Mouse (Mus musculus): ENCODE measurements around the gene Igflr1. TPM values are rescaled to one million over a fixed set of nuclear protein-coding genes. Genes with fewer than 3 reads are reported as not detected.

The Igflr1 gene
- polyA plus RNA-seq, 1 experiment from 2014 or later, result not detected

DNA sequence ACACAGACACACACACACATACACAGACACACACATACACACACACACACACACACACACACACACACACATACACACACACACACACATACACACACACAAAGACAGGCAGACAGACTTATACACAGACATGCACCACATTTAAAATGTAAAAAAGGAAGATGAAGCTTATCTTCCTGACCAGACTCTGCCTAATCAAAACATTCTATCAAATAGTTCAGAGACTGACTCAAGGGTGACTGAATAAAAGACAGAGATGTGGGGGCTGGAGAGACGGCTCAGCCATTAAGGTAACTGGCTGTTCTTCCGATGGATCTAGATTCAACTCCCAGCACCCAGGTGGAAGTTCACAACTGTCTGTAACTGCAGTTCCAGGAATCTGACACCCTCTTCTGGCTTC is 20.9 kb upstream of the Igflr1 start:
- Histone ChIP-seq H3K4me3 (ENCODE audit: inconsistent target) (no peak overlapping the region), H3K27ac (no peak overlapping the region), H3K79me2 (ENCODE audit: inconsistent target) (no peaks in the 10 kb centered on the region), H3K36me3 (ENCODE audit: inconsistent target) (no peaks in the 10 kb centered on the region; the same call in 1 of the 2 replicates)
- 96% methylated on average over 2 of the region's 2 CpGs for whole genome bisulfite sequencing (ENCODE audit: missing documents)

DNA sequence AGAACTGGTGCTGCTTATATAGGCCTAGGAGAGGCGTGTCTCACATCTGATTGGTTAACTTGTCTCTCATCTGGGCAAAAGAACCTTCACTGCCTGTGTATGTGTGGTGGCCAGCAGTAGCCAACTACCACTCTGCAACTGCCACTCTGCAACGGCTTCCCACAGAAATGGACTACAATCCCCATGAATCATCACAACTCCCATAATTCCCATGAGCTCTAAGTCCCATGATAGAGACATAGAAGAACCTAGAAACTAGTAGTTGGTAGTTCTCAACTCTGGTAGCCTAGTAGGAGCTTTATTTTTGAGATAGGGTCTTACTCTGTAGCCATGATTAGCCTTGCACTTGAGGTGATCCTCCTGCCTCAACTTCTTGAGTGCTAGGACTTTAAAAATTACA is 15.3 kb upstream of the Igflr1 start:
- WGBS (ENCODE audit: missing documents), result 92% methylated on average over 1 of the region's 2 CpGs
- Histone ChIP-seq H3K36me3 (ENCODE audit: inconsistent target) (peaks cover 4% of the 10 kb centered on the region; the same call in 1 of the 2 replicates), H3K27ac (no peak overlapping the region), H3K79me2 (ENCODE audit: inconsistent target) (no peaks in the 10 kb centered on the region), H3K4me3 (ENCODE audit: inconsistent target) (no peak overlapping the region)

DNA sequence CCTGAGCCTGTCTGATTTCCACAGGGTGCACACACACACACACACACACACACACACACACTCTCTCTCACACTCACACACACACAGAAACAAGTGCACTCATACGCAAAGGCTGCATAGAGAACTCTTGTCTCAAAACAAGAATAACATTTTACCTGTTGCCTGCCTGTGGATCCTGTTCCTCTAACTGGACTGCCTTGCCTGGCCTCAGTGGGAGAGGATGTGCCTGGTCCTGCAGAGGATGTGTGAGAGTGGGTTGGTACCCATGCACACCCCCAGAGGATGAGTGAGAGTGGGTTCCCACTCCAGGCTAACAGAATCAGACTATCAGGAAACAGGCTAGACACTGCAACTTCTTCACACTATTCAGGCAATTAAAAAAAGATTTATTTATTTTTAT is 14.6 kb upstream of the Igflr1 start:
- no peaks in the 10 kb centered on the region for H3K79me2 ChIP-seq (ENCODE audit: inconsistent target)
- peaks cover 11% of the 10 kb centered on the region; the same call in 1 of the 2 replicates for H3K36me3 ChIP-seq (ENCODE audit: inconsistent target)
- no peak overlapping the region for H3K27ac ChIP-seq
- no peak overlapping the region for H3K4me3 ChIP-seq (ENCODE audit: inconsistent target)
- 91% methylated on average over 1 of the region's 1 CpGs for WGBS (ENCODE audit: missing documents)

DNA sequence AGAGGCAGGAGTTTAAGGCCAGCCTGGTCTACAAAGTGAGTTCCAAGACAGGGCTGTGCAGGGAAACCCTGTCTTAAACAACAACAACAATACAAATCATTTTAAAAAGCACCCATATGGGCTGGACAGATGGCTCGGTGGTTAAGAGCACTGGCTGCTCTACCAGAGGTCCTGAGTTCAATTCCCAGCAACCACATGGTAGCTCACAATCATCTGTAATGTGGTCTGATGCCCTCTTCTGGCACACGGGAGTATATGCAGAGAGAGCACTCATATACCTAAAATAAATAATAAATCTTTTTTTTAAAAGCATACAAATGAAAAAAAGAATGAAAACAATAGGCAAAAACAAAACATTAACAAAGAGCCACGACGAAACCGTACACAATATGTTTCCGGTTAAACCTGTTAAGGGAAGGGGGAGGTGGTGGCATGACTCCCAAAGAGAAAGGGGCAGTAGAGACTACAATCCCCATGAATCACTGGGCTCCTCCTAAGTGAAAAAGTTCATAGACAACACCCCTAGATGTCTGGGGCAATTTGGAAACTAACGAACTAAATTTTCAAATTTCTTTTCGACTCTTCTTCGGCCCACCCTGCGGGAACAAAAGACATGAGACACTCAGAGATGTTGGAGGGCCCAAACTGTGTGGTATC is 13.7 kb upstream of the Igflr1 start:
- WGBS (ENCODE audit: missing documents), result 3% methylated on average over 8 of the region's 10 CpGs
- peak overlapping the region; percentile 82 for H3K4me3 ChIP-seq (ENCODE audit: inconsistent target)
- H3K79me2 ChIP-seq (ENCODE audit: inconsistent target), result no peaks in the 10 kb centered on the region
- H3K27ac ChIP-seq, result peak overlapping the region; percentile 90
- H3K36me3 ChIP-seq (ENCODE audit: inconsistent target), result peaks cover 19% of the 10 kb centered on the region; the same call in 1 of the 2 replicates

DNA sequence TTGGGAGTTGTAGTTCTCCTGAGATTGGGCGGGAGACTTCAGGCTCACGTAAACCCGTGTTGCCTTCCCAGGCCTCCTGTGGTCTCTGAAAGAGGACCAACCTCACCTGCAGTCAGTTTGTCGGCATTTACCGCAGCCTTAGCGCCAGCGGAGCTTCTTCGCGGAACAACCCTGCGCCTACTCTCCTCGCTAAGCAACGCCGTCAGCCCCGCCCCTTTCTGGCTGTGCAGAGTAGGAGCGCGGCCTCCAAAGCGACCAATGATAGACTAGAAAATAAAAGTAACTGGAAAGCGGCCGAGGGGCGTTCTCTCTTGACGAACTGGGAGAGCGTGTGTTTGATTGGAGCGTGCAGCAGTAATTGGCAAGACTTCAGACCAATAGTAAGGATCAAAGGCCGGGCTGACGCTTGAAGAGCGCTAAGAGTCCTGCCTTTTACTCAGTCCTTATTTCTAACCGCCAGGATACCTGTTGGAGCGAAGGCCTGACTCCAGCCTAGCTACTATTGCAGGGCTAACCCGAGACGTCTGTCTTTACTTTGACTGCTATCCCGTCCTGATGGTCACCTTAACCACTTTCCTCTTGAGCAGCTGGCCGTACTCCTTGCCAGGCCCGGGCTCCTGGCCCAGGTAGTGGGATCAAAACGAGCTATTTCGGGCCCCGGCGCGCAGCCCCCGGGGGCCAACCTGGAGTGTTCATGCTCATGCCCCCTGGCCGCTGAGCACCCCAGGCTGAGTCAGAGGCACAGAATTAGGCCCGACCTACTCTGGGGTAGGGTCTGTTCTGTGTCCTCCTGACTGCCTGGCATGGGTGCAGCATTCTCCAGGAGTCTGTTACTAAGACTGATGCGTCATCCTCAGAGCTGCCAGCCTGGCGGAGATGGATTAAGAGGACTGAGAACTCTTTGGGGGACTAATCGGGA is 12.9 kb upstream of the Igflr1 start, which contains the start of the genes Hspb6 and Proser3:
Gene Hspb6 (plus strand): TSS at position 77 of the 919 bp plus-strand sequence.
Gene Proser3 (minus strand): TSS at position 198 of the 919 bp plus-strand sequence.
- Histone ChIP-seq H3K36me3 (ENCODE audit: inconsistent target) (peaks cover 27% of the 10 kb centered on the region; the same call in 1 of the 2 replicates), H3K27ac (peak within 1 kb of the TSS; percentile 90), H3K4me3 (ENCODE audit: inconsistent target) (peak within 1 kb of the TSS; percentile 82), H3K79me2 (ENCODE audit: inconsistent target) (no peaks in the 10 kb centered on the region)
- WGBS (ENCODE audit: missing documents), result 1% methylated on average over 44 of the region's 44 CpGs

DNA sequence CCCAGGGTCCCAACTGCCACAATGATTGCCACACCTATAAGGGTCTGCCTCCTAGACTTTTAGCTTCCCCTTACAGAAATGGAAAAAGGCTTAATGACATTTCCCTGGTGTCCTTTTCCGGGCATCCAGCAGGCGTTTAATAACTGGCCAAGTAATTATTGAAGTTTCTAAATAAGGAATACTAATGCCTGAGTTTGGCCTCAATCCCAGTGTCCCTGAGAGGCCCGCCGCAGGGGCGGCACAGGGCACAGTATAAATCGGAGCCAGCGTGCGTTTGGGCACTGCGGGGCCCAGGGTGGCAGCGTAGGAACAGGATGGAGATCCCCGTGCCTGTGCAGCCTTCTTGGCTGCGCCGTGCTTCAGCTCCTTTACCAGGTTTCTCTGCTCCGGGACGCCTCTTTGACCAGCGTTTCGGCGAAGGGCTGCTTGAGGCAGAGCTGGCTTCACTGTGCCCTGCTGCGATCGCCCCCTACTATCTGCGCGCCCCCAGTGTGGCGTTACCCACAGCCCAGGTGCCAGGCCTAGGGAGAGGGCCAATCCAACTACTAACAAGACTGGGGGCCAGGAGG is 12.1 kb upstream of the Igflr1 start:
- H3K27ac ChIP-seq, result peak overlapping the region; percentile 90
- WGBS (ENCODE audit: missing documents), result 2% methylated on average over 23 of the region's 23 CpGs
- peaks cover 29% of the 10 kb centered on the region; the same call in 1 of the 2 replicates for H3K36me3 ChIP-seq (ENCODE audit: inconsistent target)
- peaks cover 5% of the 10 kb centered on the region for H3K79me2 ChIP-seq (ENCODE audit: inconsistent target)
- H3K4me3 ChIP-seq (ENCODE audit: inconsistent target), result peak overlapping the region; percentile 82

DNA sequence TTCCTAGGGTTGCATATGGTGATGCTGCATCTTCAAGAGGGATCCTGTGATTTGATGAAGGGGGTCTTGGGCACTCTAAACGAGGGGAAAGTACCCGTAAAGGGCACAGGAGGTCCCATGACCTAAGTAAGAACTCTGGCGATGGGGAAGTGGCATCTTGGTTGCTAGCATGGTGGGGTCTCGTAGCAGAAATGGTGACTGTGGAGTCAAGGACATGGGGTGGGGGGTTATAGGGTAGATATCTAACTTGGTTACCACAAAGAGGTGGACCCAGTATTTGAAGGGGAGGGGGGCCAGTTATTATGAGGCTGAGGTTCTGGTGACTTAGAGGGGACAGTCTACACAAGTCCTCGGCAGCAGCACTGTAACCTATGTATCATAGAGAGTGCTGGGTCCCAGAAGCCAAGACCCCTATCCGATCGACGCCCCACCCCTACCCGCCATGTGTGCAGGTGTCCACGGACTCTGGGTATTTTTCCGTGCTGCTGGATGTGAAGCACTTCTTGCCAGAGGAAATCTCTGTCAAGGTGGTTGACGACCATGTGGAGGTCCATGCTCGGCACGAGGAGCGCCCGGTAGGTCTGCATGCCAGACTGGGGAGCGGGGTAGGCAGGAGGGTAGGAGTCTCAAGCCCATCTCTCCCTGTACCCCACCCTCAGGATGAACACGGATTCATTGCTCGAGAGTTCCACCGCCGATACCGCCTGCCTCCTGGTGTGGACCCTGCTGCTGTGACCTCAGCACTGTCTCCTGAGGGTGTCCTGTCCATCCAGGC is 11.2 kb upstream of the Igflr1 start:
- Histone ChIP-seq H3K36me3 (ENCODE audit: inconsistent target) (peaks cover 29% of the 10 kb centered on the region; the same call in 1 of the 2 replicates), H3K79me2 (ENCODE audit: inconsistent target) (peaks cover 14% of the 10 kb centered on the region), H3K27ac (no peak overlapping the region), H3K4me3 (ENCODE audit: inconsistent target) (peak overlapping the region; percentile 82; the same call in 1 of the 2 replicates)
- WGBS (ENCODE audit: missing documents), result 84% methylated on average over 19 of the region's 22 CpGs

DNA sequence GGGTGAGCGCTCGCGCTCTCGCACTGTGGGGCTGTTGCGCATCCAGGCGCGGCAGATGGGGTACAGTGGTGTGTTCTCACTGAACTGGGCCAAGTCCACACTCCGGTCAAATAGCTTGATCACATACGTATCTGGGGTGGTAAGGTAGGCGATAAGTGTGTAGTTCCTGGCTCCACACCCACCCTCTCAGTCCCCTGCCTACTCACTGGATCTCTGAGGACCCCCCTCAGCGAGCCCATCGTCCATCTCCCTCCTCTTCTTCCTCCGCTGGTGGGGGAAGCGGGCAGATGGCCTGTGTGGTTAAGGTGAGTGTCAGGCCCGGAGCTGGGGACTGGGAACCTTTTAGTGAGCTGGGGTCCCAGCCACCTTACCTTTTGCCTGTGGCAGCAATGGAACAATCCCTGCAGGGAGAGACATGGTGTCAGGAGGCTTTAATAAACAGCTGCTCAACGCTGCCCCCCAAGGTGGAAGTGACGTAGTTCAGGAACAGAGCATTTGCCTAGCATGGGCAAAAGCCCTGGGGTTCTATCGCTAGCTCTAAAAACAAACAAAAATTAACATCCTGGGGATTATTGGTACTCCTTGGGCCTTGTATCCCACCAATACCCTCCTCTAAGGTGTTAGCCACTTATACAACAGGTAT is 8.2 kb upstream of the Igflr1 start:
- H3K4me3 ChIP-seq (ENCODE audit: inconsistent target), result no peak overlapping the region
- H3K36me3 ChIP-seq (ENCODE audit: inconsistent target), result peaks cover 29% of the 10 kb centered on the region; the same call in 1 of the 2 replicates
- 97% methylated on average over 18 of the region's 18 CpGs for WGBS (ENCODE audit: missing documents)
- peaks cover 31% of the 10 kb centered on the region for H3K79me2 ChIP-seq (ENCODE audit: inconsistent target)
- no peak overlapping the region for H3K27ac ChIP-seq

DNA sequence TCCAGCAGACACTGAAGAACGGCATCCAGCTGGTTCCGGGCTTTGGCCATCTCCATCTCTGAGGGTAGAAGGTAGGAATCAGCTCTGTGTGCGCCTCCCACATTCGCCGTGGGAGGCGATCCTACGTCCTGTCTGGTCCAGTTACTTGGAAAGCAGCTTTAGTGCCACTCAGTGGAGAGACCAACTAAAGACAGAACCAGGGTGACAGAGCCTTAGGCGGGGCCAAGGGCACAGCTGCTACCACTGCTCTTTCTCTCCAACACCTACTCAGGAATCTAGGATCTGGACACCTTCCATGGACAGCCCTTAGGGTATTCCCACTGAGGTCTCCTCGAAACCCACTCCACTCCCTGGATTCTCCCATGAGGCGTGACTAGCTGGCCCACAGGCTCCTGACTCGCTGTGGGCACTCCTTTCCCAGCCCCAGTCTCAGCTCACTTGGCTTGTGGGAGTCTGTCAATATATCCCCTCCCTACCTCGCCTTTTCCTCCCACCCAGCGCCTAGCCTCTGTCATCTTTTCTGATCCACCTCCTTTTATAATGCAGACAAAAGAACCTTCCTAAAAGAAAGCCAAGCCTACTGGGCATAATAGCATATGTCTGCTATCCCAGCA is 7.2 kb upstream of the Igflr1 start:
- WGBS (ENCODE audit: missing documents), result 97% methylated on average over 13 of the region's 13 CpGs
- Histone ChIP-seq H3K79me2 (ENCODE audit: inconsistent target) (peaks cover 41% of the 10 kb centered on the region), H3K4me3 (ENCODE audit: inconsistent target) (peak overlapping the region; percentile 89; the same call in 1 of the 2 replicates), H3K36me3 (ENCODE audit: inconsistent target) (peaks cover 29% of the 10 kb centered on the region; the same call in 1 of the 2 replicates), H3K27ac (no peak overlapping the region)

DNA sequence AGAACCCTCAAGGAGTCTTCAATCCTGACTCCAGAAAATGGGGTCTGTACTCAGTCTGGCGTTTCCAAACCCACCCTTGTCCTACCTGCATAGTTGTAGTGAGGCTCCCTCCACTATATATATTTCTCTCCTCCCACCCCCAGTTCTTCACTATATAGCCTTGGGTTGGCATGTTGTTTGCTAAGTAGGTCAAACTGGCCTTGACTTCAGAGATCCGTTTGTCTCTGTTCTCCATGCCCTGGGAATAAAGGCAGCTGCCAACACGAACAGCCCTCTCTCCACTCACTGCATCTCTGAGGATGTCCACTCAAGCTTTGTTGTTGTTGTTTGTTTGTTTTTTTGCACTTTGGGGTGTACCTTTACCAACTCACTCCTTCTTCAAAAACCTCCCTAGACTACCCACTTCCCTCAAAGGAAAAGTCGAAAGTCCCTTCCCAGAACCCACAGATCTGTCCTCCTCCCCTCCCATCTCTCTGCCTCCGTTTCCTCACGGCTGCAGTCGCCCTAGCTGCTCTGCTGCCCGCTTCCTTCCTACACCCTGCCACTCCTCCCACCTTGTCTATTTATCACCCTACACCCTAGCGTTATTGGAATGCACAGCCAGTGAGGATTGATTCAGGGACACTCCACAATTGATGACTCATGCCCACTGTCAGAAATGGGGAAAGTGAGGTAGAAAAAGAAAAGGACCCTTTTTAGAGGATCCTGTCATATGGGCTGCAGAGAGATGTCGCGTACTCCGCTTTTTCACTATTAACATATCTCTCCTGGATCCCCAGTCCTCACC is 6.4 kb upstream of the Igflr1 start:
- Histone ChIP-seq H3K4me3 (ENCODE audit: inconsistent target) (peak overlapping the region; percentile 89), H3K79me2 (ENCODE audit: inconsistent target) (peaks cover 41% of the 10 kb centered on the region), H3K36me3 (ENCODE audit: inconsistent target) (peaks cover 29% of the 10 kb centered on the region; the same call in 1 of the 2 replicates), H3K27ac (peak overlapping the region; percentile 61)
- WGBS (ENCODE audit: missing documents), result 7% methylated on average over 11 of the region's 12 CpGs

DNA sequence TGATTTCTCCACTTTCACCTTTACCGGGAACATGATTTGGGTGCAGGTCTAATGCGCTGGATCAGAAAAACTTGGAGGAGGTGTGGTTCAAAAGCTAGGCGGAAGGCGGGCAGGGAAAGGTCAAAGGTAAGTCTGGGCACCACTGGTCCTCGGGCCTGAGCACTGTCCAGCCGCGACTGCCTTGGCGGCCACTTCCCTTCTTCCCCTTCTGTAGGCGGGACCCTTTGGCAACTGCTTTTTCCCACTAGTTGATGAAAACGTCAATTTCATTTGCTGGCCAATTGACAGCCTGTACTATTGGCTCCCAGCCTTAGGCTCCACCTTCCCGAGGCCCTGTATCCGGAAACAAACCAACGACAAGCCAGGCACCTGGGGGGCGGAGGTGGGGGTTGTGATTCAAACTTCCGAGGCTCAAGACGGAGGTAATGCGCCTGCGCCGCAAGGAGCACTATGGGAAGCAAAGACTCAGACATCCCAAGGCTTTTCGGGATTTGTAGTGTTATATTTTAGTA is 5.7 kb upstream of the Igflr1 start, which contains the start of gene Lin37:
Gene Lin37 (minus strand): TSS at position 396 of the 512 bp plus-strand sequence.
- peaks cover 41% of the 10 kb centered on the region for H3K79me2 ChIP-seq (ENCODE audit: inconsistent target)
- under 1% methylated on average over 19 of the region's 20 CpGs for WGBS (ENCODE audit: missing documents)

DNA sequence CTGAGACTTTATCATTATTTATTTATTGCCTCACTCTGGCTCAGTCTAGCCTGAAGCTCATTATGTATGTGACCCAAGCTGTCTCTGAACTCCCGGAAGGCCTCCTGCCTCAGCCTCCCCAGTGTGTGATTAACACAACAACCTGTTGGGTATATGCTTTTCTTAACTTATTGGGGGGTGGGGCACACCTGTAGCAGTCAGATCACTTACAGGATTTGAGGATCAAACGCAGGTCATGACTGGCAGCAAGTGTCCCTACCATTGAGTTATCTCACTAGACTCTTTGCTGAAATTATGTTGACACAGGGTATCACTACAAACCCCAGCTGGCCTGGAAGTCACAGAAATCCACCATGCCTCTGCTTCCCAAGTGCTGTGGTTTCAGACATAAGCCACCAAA is 4.9 kb upstream of the Igflr1 start:
- Histone ChIP-seq H3K4me3 (ENCODE audit: inconsistent target) (no peak overlapping the region), H3K79me2 (ENCODE audit: inconsistent target) (peaks cover 41% of the 10 kb centered on the region), H3K36me3 (ENCODE audit: inconsistent target) (peaks cover 29% of the 10 kb centered on the region; the same call in 1 of the 2 replicates), H3K27ac (no peak overlapping the region)
- 92% methylated on average over 2 of the region's 2 CpGs for WGBS (ENCODE audit: missing documents)

More for the DNA sequence above, 5.7 kb upstream of the Igflr1 start, which contains the start of gene Lin37:
- H3K4me3 ChIP-seq (ENCODE audit: inconsistent target), result peak within 1 kb of the TSS; percentile 89
- peaks cover 29% of the 10 kb centered on the region; the same call in 1 of the 2 replicates for H3K36me3 ChIP-seq (ENCODE audit: inconsistent target)
- peak within 1 kb of the TSS; percentile 61 for H3K27ac ChIP-seq

Data from macrophage (primary cell).